Mouse (Mus musculus) bone marrow macrophage, adult 2 months (primary cell): ENCODE data around the gene Ctr9. TPM values are rescaled to one million over a fixed set of nuclear protein-coding genes. Genes with fewer than 3 reads are reported as not detected.
A peak's percentile ranks its signal among the peaks of the same experiment; 100 is the strongest.

ENCODE experiments used
- H3K27ac ChIP-seq: 2 replicates; pipeline ENCODE4 v1.5.1; 2012; ENCODE audit warnings: low read depth, low read length; ENCODE audit not compliant: insufficient read depth
- H3K4me1 ChIP-seq: 2 replicates; pipeline ENCODE4 v1.6.1; 2012; ENCODE audit warnings: low read length; ENCODE audit not compliant: control insufficient read depth, insufficient read depth
- H3K4me3 ChIP-seq: 2 replicates; pipeline ENCODE4 v1.5.1; 2012; ENCODE audit warnings: mild to moderate bottlenecking, low read length, moderate library complexity; ENCODE audit not compliant: insufficient read depth
- CTCF ChIP-seq: IDR thresholded peaks from 2 replicates; pipeline ENCODE4 v1.5.1; 2012; ENCODE audit warnings: low read depth, mild to moderate bottlenecking, low read length, moderate library complexity
- POLR2A ChIP-seq: IDR thresholded peaks from 2 replicates; pipeline ENCODE4 v1.6.1; 2012; ENCODE audit warnings: mild to moderate bottlenecking, low read depth, low read length, borderline replicate concordance
- polyA plus RNA-seq: library from polyadenylated mRNA; stranded (reverse); fragments of >200 nt; gene quantifications from 2 replicates; pipeline ENCODE4 v1.2.4, GENCODE M21; 2012; ENCODE audit not compliant: missing spikeins, insufficient read depth, insufficient read length

Gene Ctr9
- polyA plus RNA-seq, 1 experiment, result 24.0 TPM

DNA sequence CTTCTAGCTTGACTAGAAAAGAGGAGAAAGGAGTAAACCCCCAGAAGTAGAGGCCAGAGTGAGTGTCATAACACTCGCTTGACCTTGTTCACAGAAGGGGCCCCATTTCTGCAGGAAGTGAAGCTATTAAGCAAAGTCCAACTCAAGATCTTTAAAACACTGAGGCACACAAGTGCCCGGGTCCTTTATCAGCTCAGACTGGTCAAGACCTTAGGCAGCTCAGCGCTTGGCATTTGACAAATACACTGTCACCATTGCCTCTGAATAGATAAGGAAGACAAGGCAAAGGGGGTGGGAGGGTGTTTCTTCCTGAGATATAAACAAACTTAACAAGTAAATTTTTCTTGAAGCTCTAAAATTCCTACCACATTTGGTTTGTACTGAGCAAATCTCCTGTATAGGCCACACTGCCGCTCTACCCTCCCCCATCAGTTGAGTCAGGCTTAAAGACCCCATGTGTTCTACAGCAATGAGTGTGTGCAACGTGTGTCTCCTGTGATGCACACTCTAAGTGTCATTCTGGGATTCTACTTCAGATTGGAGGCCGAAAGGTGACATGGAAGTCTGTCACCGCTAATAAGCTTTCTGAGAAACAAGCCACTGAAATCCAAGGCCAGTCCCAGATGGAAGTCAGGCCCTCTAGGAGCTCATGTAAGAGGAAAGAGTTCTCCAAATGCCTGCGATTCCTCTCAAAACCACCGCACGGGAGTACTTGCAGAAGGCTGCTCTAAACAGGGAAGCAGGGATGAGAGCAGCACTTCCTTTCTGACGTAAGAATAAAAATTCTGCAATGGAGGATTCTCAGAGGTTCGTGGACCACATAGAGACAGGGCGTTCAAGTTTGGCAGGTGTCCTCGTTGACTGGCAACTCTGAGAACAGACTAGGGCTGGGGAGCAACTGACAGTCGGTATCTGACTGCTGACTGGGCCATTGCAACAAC is 29.6 kb upstream of the Ctr9 start:
- Histone ChIP-seq H3K4me1 (peaks cover 20% of the 10 kb centered on the region), H3K4me3 (no peak overlapping the region), H3K27ac (no peak overlapping the region)
- no peak for TF ChIP-seq POLR2A

- Histone ChIP-seq H3K4me1 (peaks cover 6% of the 10 kb centered on the region), H3K4me3 (no peak overlapping the region), H3K27ac (no peak overlapping the region)
- TF ChIP-seq POLR2A, result no peak
Observed at GRCm38 (mm10) chr7:111004136-111004840, 24.5 kb upstream of the Ctr9 start.

GRCm38 (mm10) chr7:111014039-111014605 is 14.6 kb upstream of the Ctr9 start:
- Histone ChIP-seq H3K4me3 (no peak overlapping the region), H3K27ac (no peak overlapping the region), H3K4me1 (peaks cover 10% of the 10 kb centered on the region)
- TF ChIP-seq CTCF, result no peak
- TF ChIP-seq POLR2A, result no peak

GRCm38 (mm10) chr7:111014893-111015292 is 13.9 kb upstream of the Ctr9 start:
- no peak overlapping the region for H3K4me3 ChIP-seq
- H3K4me1 ChIP-seq, result peaks cover 10% of the 10 kb centered on the region
- no peak overlapping the region for H3K27ac ChIP-seq
- TF ChIP-seq CTCF, result peak; percentile 91
- TF ChIP-seq POLR2A, result no peak

DNA sequence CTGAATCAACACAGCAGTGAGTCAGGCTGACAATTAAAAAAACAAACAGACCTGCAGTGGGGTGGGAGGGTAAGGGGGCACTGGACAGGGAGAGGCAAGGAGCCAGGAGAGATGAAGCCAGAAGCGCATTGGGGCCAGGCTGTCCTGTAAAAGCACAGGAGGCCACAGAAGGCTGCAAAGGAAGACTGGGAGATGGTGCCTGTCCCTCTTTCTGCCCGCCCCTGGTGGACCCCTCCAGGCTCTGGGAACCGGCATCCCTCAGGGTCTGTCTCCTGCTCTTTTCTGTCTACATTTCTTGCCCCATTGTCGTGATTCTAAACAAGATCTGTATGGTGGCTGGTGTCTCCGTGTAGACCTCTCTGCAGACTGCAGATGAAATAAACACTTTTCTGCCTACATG is 13.0 kb upstream of the Ctr9 start:
- H3K4me3 ChIP-seq, result no peak overlapping the region
- no peak overlapping the region for H3K27ac ChIP-seq
- TF ChIP-seq CTCF, result no peak
- TF ChIP-seq POLR2A, result no peak
- peaks cover 10% of the 10 kb centered on the region for H3K4me1 ChIP-seq

- Histone ChIP-seq H3K4me3 (no peak overlapping the region), H3K27ac (no peak overlapping the region), H3K4me1 (peaks cover 10% of the 10 kb centered on the region)
- TF ChIP-seq POLR2A (no peak), CTCF (no peak)
Observed at GRCm38 (mm10) chr7:111016921-111017320, 11.8 kb upstream of the Ctr9 start.

DNA sequence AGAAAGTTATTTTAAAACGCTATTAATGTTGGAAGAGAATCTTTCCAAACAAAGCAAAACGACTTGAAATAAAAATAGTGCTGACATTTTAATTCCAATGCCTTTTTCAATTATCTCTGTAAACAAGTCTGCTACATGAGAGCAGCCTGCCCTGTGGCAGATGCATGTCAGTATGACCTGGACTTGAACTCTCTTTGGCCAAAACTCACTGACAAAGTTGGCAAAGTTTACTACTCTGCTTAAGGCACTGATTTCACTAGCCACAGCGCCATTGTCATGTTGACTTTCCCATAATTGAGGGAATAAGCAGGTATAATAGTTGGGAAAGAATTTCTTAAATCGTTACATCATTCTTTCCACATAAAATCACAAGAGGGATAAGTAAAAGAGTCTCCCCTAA is 7.9 kb upstream of the Ctr9 start:
- Histone ChIP-seq H3K27ac (no peak overlapping the region), H3K4me1 (peaks cover 17% of the 10 kb centered on the region), H3K4me3 (no peak overlapping the region)
- no peak for TF ChIP-seq POLR2A
- TF ChIP-seq CTCF, result no peak

GRCm38 (mm10) chr7:111024068-111024594 is 4.6 kb upstream of the Ctr9 start:
- peaks cover 22% of the 10 kb centered on the region for H3K4me1 ChIP-seq
- no peak overlapping the region for H3K4me3 ChIP-seq
- TF ChIP-seq CTCF, result no peak
- no peak for TF ChIP-seq POLR2A
- no peak overlapping the region for H3K27ac ChIP-seq

DNA sequence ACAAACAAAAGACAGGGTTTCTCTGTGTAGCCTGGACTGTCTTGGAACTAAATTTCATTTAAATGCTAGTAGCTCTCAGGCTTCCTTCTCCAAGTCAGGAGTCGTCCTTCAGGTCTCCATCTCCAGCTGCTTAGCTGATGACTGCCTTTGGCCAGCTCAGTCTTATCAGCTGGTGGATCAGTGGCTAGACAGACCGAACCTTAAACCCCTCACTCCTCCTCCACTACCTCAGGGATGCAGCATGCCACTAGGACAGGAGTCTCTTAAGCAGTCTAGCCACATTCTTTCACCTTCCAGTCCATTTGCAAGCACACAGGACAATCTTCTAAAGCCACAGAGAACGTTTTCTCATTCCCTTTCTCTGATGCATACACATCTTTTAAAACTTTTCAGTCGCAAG is 3.8 kb upstream of the Ctr9 start:
- TF ChIP-seq POLR2A (no peak), CTCF (no peak)
- Histone ChIP-seq H3K4me3 (no peak overlapping the region), H3K4me1 (peaks cover 25% of the 10 kb centered on the region), H3K27ac (no peak overlapping the region)
